Mouse (Mus musculus): ENCODE measurements at regions not wholly inside any gene's neighbourhood (a gene's known extent, or its start where the extent isn't known, plus 50 kb on each side); places are given as distances from the start of the nearest gene placed in this dataset.

DNA sequence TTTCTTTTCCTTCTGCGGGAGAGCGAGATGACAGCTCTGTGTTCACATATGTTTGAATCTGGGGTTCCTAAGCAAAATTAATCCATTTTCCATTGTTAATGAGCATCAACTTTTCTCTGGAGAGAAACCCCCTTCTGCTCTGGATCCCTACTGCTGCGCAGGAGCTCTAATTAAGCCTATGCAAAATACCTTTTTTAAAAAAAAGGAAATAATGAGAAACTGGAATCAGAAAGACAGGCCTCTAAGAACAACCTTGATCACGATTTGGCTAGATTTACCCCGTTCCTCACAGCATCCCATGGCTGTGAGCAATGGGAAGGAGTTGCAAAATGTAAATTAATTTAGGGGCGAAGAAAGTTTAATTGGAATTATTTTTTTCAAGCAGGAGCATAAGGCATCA lies 548.9 kb upstream of the Tmpo start:
- TF ChIP-seq POLR2A (IDR thresholded peaks at IDR 0.05; ENCODE audit: borderline replicate concordance, control insufficient read depth, low read depth, low read length) (no peak), CTCF (IDR thresholded peaks at IDR 0.05; ENCODE audit: control insufficient read depth, insufficient read depth, low read length) (no peak)
